Mouse (Mus musculus) G1E (cell line): ENCODE data around the gene Gnb5.

ENCODE experiments used
- CTCF ChIP-seq: IDR thresholded peaks from 2 replicates; pipeline ENCODE4 v1.5.1; 2012; ENCODE audit warnings: low read depth, low read length, inconsistent platforms, mixed read lengths
- GATA1 ChIP-seq: IDR thresholded peaks from 2 replicates; pipeline ENCODE4 v1.6.1; 2012; ENCODE audit warnings: borderline replicate concordance, low read length, inconsistent platforms, mixed read lengths
- GATA2 ChIP-seq: IDR thresholded peaks from 2 replicates; pipeline ENCODE4 v1.6.1; 2012; ENCODE audit warnings: low read depth, low read length, inconsistent platforms, borderline replicate concordance
- TAL1 ChIP-seq: conservative IDR thresholded peaks from 2 replicates; pipeline ENCODE4 v1.6.1; 2012; ENCODE audit warnings: low read depth, low read length, inconsistent platforms, mixed read lengths

- no peak for TF ChIP-seq CTCF
- no peak for TF ChIP-seq TAL1
- TF ChIP-seq GATA1 = no peak
- TF ChIP-seq GATA2 = no peak
Measured at GRCm38 (mm10) chr9:75315238-75315637, 9.2 kb downstream of the Gnb5 start.
